Mouse (Mus musculus): ENCODE measurements around the gene Cc2d2b. TPM values are rescaled to one million over a fixed set of nuclear protein-coding genes. Genes with fewer than 3 reads are reported as not detected.

Cc2d2b gene
- polyA plus RNA-seq, 1 experiment from 2014 or later: 0.72 TPM

GRCm38 (mm10) chr19:40722137-40723038 lies 26.2 kb upstream of the Cc2d2b start:
- Histone ChIP-seq H3K27me3 (ENCODE audit: control insufficient read depth, insufficient read depth, low read depth, low read length) (no peaks in the 10 kb centered on the region), H3K27ac (ENCODE audit: low read length) (no peak overlapping the region), H3K36me3 (ENCODE audit: control insufficient read depth, insufficient read depth) (no peaks in the 10 kb centered on the region), H3K4me3 (ENCODE audit: low read depth, low read length) (no peak overlapping the region), H3K9me3 (replicated peaks; ENCODE audit: control insufficient read depth, low read length) (no peaks in the 10 kb centered on the region), H3K9ac (ENCODE audit: low read depth, low read length) (no peak overlapping the region), H3K4me2 (ENCODE audit: low read depth, low read length) (no peak overlapping the region), H3K4me1 (ENCODE audit: control insufficient read depth, low read depth, low read length) (no peaks in the 10 kb centered on the region)
- no peak for ATAC-seq (ENCODE audit: low read depth)
- WGBS (ENCODE audit: insufficient replicate concordance): 48% methylated on average over 11 of the region's 11 CpGs

- ATAC-seq (ENCODE audit: low read depth): no peak
These were observed 25.0 kb upstream of the Cc2d2b start for GRCm38 (mm10) chr19:40723516-40723915.

DNA sequence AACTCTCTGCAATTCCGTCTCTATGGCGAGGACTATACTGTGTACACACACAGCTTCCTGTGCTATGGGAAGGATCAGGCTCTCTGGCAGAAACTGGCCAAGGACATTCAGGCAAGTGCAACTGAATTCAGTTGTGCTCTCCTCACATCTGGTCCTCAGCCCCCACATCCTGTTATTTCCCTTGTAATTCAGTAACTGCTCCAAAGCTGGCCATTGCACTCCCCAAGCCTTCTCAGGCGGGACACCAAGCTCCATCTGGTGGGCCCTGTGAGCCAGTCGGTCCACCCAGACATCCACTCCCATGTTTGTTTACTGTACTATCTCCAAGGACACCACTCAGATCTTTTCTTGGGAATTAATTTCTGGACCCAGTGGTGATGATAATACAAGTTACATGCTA lies 22.4 kb upstream of the Cc2d2b start:
- 49% methylated on average over 4 of the region's 4 CpGs for WGBS (ENCODE audit: insufficient replicate concordance)
- no peaks in the 10 kb centered on the region for H3K36me3 ChIP-seq (ENCODE audit: control insufficient read depth, insufficient read depth)
- H3K4me2 ChIP-seq (ENCODE audit: low read depth, low read length): no peak overlapping the region
- H3K4me3 ChIP-seq (ENCODE audit: low read depth, low read length): no peak overlapping the region
- no peaks in the 10 kb centered on the region for H3K4me1 ChIP-seq (ENCODE audit: control insufficient read depth, low read depth, low read length)
- H3K9me3 ChIP-seq (replicated peaks; ENCODE audit: control insufficient read depth, low read length): no peaks in the 10 kb centered on the region
- ATAC-seq (ENCODE audit: low read depth): no peak
- no peaks in the 10 kb centered on the region for H3K27me3 ChIP-seq (ENCODE audit: control insufficient read depth, insufficient read depth, low read depth, low read length)
- H3K27ac ChIP-seq (ENCODE audit: low read length): no peak overlapping the region
- H3K9ac ChIP-seq (ENCODE audit: low read depth, low read length): no peak overlapping the region

More at GRCm38 (mm10) chr19:40723516-40723915, 25.0 kb upstream of the Cc2d2b start:
- H3K9ac ChIP-seq (ENCODE audit: low read depth, low read length): no peak overlapping the region
- H3K27ac ChIP-seq (ENCODE audit: low read length): no peak overlapping the region
- no peaks in the 10 kb centered on the region for H3K36me3 ChIP-seq (ENCODE audit: control insufficient read depth, insufficient read depth)
- no peaks in the 10 kb centered on the region for H3K9me3 ChIP-seq (replicated peaks; ENCODE audit: control insufficient read depth, low read length)
- H3K4me2 ChIP-seq (ENCODE audit: low read depth, low read length): no peak overlapping the region
- no peaks in the 10 kb centered on the region for H3K4me1 ChIP-seq (ENCODE audit: control insufficient read depth, low read depth, low read length)
- 52% methylated on average over 10 of the region's 10 CpGs for WGBS (ENCODE audit: insufficient replicate concordance)
- no peaks in the 10 kb centered on the region for H3K27me3 ChIP-seq (ENCODE audit: control insufficient read depth, insufficient read depth, low read depth, low read length)
- no peak overlapping the region for H3K4me3 ChIP-seq (ENCODE audit: low read depth, low read length)

DNA sequence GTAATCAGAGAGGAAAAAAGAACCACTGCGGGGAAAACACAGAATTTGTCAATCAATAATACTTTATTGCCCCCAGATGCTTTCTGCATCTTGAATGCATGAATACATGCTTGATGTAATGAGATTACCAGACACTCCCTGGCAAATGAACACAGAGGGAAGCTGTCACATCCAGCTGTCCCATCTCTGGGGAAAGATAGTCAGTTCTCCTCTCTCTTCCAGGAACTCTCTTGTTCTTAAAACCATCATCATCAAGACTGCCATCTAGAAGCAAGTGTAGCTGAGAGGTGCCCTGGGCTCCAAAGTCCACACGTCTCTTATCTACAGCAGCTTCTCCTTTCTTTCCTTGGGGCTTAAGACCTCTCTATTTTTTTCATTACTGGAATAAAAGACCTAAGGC lies 21.9 kb upstream of the Cc2d2b start:
- ATAC-seq (ENCODE audit: low read depth): no peak
- 51% methylated on average over 2 of the region's 2 CpGs for WGBS (ENCODE audit: insufficient replicate concordance)
- Histone ChIP-seq H3K36me3 (ENCODE audit: control insufficient read depth, insufficient read depth) (no peaks in the 10 kb centered on the region), H3K27ac (ENCODE audit: low read length) (no peak overlapping the region), H3K4me3 (ENCODE audit: low read depth, low read length) (no peak overlapping the region), H3K4me2 (ENCODE audit: low read depth, low read length) (no peak overlapping the region), H3K9me3 (replicated peaks; ENCODE audit: control insufficient read depth, low read length) (no peaks in the 10 kb centered on the region), H3K9ac (ENCODE audit: low read depth, low read length) (no peak overlapping the region), H3K27me3 (ENCODE audit: control insufficient read depth, insufficient read depth, low read depth, low read length) (no peaks in the 10 kb centered on the region), H3K4me1 (ENCODE audit: control insufficient read depth, low read depth, low read length) (no peaks in the 10 kb centered on the region)

- Histone ChIP-seq H3K4me1 (ENCODE audit: control insufficient read depth, low read depth, low read length) (no peaks in the 10 kb centered on the region), H3K9me3 (replicated peaks; ENCODE audit: control insufficient read depth, low read length) (no peaks in the 10 kb centered on the region), H3K27ac (ENCODE audit: low read length) (no peak overlapping the region), H3K27me3 (ENCODE audit: control insufficient read depth, insufficient read depth, low read depth, low read length) (no peaks in the 10 kb centered on the region), H3K4me3 (ENCODE audit: low read depth, low read length) (no peak overlapping the region), H3K9ac (ENCODE audit: low read depth, low read length) (no peak overlapping the region), H3K36me3 (ENCODE audit: control insufficient read depth, insufficient read depth) (no peaks in the 10 kb centered on the region), H3K4me2 (ENCODE audit: low read depth, low read length) (no peak overlapping the region)
- no peak for ATAC-seq (ENCODE audit: low read depth)
- WGBS (ENCODE audit: insufficient replicate concordance): 50% methylated on average over 4 of the region's 4 CpGs
These were observed 20.3 kb upstream of the Cc2d2b start for GRCm38 (mm10) chr19:40728213-40728612.

DNA sequence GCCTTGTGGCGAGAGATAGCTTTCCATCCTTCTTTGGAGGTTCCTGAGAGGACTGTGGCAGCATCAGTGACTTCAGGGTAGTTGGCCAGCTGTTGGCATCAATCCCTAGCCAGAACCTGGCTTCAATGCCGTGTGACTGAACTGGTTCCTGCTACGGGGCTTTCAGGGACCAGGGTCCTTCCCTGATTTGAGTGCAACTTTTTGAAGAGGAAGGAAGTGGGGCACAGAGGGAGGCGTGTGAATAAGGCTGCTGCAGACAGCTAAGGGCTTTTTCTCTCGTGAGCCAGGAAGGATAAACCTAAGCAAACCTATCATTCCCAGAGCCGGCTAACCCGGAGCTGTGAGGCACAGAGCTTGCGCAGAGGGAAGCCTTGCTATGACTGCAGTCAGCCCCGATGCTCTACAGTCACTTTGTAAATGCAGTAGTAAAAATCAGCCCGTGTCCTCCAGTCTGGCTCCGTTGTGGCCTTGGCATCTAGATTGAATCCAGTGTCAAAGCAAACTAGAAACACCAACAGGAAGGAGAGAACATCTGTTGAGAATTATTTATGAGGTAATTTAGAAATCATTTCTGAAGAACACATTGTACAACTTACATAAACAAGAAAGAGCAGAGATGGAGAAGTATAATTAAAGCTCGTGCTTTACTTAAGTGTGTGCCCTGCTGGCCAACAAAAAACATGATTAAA lies 19.7 kb upstream of the Cc2d2b start:
- H3K27ac ChIP-seq (ENCODE audit: low read length): no peak overlapping the region
- H3K9me3 ChIP-seq (replicated peaks; ENCODE audit: control insufficient read depth, low read length): no peaks in the 10 kb centered on the region
- no peaks in the 10 kb centered on the region for H3K27me3 ChIP-seq (ENCODE audit: control insufficient read depth, insufficient read depth, low read depth, low read length)
- no peaks in the 10 kb centered on the region for H3K36me3 ChIP-seq (ENCODE audit: control insufficient read depth, insufficient read depth)
- no peaks in the 10 kb centered on the region for H3K4me1 ChIP-seq (ENCODE audit: control insufficient read depth, low read depth, low read length)
- no peak for ATAC-seq (ENCODE audit: low read depth)
- no peak overlapping the region for H3K9ac ChIP-seq (ENCODE audit: low read depth, low read length)
- H3K4me3 ChIP-seq (ENCODE audit: low read depth, low read length): no peak overlapping the region
- whole genome bisulfite sequencing (ENCODE audit: insufficient replicate concordance): 25% methylated on average over 12 of the region's 12 CpGs
- no peak overlapping the region for H3K4me2 ChIP-seq (ENCODE audit: low read depth, low read length)

DNA sequence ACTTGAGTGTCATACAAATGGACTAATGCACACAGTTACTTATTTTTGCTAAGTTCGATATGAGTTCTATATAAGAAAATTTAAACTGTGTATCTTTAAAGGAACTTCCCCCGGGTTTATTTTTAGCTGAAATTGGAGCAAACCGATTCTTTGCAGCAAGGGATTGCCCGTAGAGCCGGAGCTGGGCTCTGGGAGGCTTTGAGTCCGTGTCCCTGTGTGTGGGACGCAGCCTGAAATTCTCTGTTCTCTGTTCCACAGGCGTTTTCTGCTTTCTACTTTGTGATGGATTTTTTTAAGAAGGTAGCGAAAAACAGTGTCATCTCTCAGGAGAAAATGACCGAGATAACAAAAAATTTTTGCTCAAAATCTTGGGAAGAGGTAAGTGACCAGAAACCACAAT lies 15.1 kb upstream of the Cc2d2b start:
- Histone ChIP-seq H3K4me2 (ENCODE audit: low read depth, low read length) (no peak overlapping the region), H3K9me3 (replicated peaks; ENCODE audit: control insufficient read depth, low read length) (no peaks in the 10 kb centered on the region), H3K9ac (ENCODE audit: low read depth, low read length) (no peak overlapping the region), H3K27ac (ENCODE audit: low read length) (no peak overlapping the region), H3K4me3 (ENCODE audit: low read depth, low read length) (no peak overlapping the region), H3K27me3 (ENCODE audit: control insufficient read depth, insufficient read depth, low read depth, low read length) (no peaks in the 10 kb centered on the region), H3K4me1 (ENCODE audit: control insufficient read depth, low read depth, low read length) (no peaks in the 10 kb centered on the region), H3K36me3 (ENCODE audit: control insufficient read depth, insufficient read depth) (no peaks in the 10 kb centered on the region)
- ATAC-seq (ENCODE audit: low read depth): no peak
- 49% methylated on average over 10 of the region's 10 CpGs for WGBS (ENCODE audit: insufficient replicate concordance)

DNA sequence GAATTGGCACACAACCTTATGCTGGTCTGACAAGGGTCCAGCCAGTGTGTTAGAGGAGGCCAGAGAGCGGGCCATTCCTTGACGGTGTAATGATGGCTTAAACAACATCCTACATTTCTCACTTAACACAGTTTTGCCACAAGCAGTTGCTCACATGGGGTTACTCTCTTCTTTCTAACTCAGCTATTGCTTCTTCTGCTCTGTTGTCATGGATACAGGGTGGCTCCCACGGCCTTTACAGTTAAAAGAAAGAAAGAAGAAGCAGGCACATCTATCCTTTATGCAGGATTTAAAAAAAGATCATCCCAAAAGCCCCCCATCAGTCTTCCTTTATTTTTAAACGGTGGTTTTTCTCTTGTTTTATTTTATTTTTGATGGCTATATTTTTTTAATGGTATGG lies 14.7 kb upstream of the Cc2d2b start:
- H3K4me1 ChIP-seq (ENCODE audit: control insufficient read depth, low read depth, low read length): no peaks in the 10 kb centered on the region
- no peak overlapping the region for H3K9ac ChIP-seq (ENCODE audit: low read depth, low read length)
- H3K4me2 ChIP-seq (ENCODE audit: low read depth, low read length): no peak overlapping the region
- no peak overlapping the region for H3K27ac ChIP-seq (ENCODE audit: low read length)
- WGBS (ENCODE audit: insufficient replicate concordance): 56% methylated on average over 4 of the region's 4 CpGs
- H3K9me3 ChIP-seq (replicated peaks; ENCODE audit: control insufficient read depth, low read length): no peaks in the 10 kb centered on the region
- H3K27me3 ChIP-seq (ENCODE audit: control insufficient read depth, insufficient read depth, low read depth, low read length): no peaks in the 10 kb centered on the region
- no peaks in the 10 kb centered on the region for H3K36me3 ChIP-seq (ENCODE audit: control insufficient read depth, insufficient read depth)
- no peak overlapping the region for H3K4me3 ChIP-seq (ENCODE audit: low read depth, low read length)
- no peak for ATAC-seq (ENCODE audit: low read depth)

All from liver, embryonic 16.5 days (tissue).